Mouse (Mus musculus) gastrocnemius, postnatal 14 days (tissue): ENCODE measurements around the gene Ahrr. TPM values are rescaled to one million over a fixed set of nuclear protein-coding genes. Genes with fewer than 3 reads are reported as not detected.

Experiments used
- DNase-seq: peaks from one replicate; pipeline ENCODE4 v3.0.0; 2021; ENCODE audit warnings: mixed read lengths
- intact Hi-C: fragments of 180-260 bp; cut with DNase I; formaldehyde crosslinking; loops from one replicate; pipeline ENCODE4 v1.15.1; 2025; ENCODE audit warnings: low total_unique reads
- total RNA-seq, 2 experiments: library from RNA; stranded (reverse); gene quantifications; 2 replicates each; pipeline ENCODE4 v1.2.3; 2021

The Ahrr gene
- total RNA-seq, 2 experiments from 2014 or later, result 0.04 to 0.25 TPM

DNA sequence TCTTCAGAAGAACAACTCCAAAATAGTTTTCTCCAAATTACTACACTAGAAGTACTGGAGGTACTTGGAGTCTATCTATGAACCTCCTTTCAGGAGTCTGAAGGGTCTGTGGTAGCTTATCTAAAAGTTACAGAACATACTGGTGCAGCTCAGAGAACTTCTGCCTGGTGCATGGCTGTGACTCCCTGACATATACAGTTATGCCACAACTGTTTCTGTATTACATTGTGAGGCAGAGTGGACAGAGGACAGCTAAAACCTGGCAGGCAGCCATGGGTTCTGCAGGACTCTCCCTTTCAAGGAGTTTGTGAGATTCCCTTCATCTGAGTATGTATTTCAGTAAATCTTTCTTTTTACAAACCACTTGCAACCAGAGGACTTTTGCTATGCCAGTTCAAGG is 45.6 kb downstream of the Ahrr start:
- DNase-seq, result no peak
- intact Hi-C loops, result no loop called here

GRCm38 (mm10) chr13:74245899-74246231 is 46.3 kb downstream of the Ahrr start:
- intact Hi-C loops, result no loop called here

DNA sequence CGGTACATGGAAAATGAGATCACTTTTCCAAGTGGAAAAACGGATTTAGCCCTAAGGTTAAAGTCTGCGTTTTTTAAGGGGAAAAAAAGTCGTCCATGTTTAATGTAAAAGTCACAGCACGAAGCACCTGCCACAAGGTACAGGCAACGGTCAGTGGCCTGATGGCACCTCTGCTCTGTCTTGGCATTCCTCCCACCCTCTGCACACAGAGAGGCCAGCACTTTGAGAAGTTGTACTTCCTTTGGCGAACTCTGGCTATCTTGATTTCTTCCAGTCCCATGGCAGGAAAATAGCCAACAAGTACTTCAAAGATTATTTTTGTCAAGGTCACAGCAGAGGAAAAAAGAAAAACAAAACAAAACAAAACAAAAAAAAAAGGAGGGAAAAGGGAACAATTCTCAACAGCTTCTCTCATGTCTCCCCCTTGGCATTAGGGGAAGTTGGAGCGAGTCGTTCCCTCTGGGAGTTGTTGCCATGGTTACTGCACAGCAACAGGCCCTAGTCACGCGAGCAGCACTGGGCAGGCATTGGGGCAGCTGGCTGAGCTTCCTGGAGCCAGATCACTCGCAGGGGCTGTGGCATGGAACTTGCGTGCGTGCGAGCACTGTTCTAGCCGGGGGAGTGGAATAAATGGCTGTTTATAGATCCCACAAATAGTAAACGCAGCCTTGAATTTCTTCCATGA is 46.8 kb downstream of the Ahrr start:
- intact Hi-C loops, result no loop called here
- DNase-seq, result peak; percentile 69

More at GRCm38 (mm10) chr13:74245899-74246231, 46.3 kb downstream of the Ahrr start:
- DNase-seq, result no peak

DNA sequence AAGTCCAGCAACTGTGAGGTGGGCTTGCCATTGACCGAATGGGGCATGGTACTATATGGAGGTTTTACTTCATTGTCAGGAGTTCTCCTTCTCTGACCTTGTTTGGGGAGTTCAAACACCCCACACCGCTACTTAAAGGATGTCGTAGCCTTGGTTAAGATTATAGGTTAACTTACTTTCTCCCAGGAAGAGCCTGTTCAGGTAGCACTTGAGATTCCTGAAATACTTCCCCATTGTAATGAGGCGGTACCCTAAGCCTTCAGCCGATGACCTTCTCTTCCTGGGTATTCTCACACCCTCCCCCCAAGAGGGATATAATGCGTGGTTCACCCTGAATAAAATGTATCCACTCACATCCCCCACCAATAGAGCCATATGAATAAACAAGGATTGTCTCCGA is 54.6 kb downstream of the Ahrr start:
- intact Hi-C loops, result no loop called here

GRCm38 (mm10) chr13:74220659-74221058 is 71.5 kb downstream of the Ahrr start:
- intact Hi-C loops, result no loop called here
- no peak for DNase-seq

More for the DNA sequence above, 54.6 kb downstream of the Ahrr start:
- no peak for DNase-seq

DNA sequence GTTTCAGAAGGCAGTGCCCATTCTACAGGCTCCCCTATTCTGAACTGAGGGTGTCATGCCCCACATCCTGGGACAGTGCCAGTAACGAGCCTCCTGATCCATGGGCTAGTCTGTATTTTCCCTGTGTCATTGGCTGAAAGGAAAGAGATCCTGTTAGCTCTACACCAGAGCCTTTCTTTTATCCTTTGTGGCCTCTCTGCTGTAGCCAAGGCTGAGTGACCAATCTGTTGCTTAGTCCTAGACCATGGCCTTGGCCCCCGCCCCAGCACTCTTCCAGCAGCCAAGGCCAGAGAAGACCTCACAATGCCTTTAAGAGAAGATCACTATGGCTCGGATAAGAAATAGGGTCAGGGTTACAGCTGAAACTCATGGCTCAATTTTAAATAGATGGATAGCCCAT is 73.7 kb downstream of the Ahrr start:
- DNase-seq, result no peak
- intact Hi-C loops, result no loop called here

- intact Hi-C loops, result no loop called here
- DNase-seq, result no peak
Observed at GRCm38 (mm10) chr13:74208986-74209345, 83.2 kb downstream of the Ahrr start.

DNA sequence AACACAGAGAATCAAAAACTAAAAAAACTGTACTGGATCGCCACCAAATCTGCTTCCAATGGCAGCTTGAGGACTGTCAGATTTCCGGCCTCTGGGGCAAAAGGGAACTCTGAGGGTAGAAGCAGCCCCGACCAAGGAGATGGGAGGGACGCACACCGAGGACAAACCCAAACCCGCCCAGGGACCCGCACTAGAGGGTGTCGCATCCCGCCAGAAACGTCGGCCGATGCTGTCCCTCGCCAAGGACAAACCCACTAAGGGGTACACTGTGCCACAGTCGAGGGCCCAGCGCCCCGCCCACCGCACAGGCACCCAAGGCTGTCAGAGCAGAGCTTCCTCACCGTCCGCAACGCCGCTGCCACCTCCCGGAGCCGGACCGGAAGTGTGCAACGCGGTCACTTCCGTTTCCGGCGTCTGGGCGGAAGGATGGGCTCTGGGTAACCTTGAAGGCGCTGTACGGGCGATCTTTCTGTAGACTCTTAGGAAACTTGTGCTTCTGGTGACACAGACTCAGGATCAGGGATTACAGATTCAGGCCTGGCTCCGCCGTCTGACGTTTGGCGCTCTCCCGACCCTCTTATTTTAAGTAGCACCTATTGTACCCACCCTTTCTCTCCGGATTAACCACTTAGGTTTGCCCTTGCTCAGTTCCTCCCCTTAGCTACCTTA is 83.7 kb downstream of the Ahrr start, which contains the start of gene Exoc3:
Exoc3 (minus strand) TSS at position 416 of the 669 bp plus-strand sequence.
- intact Hi-C loops, result no loop called here
- peak; percentile 91 for DNase-seq

DNA sequence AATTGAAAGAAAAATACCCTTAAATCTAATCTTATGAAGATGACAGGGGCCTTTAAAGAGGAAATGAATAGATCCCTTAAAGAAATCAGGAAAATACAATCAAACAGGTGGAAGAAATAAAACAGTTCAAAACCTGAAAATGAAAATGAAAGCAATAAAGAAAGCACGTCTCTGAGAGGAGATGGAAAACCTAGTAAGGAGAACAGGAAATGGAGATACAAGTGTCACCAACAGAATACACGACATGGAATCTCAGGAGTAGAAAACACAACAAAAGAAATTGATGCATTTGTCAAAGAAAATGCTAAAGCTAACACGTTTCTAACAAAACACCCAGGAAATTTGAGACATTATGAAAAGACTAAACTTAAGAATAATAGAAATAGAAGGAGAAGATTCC is 95.7 kb downstream of the Ahrr start:
- no peak for DNase-seq
- intact Hi-C loops, result no loop called here

- intact Hi-C loops, result loop anchor here (5.0 kb wide), 1 partner anchor 110 kb away; no protein-coding TSS in a partner anchor
- no peak for DNase-seq
Observed at GRCm38 (mm10) chr13:74192613-74193012, 99.5 kb downstream of the Ahrr start.

DNA sequence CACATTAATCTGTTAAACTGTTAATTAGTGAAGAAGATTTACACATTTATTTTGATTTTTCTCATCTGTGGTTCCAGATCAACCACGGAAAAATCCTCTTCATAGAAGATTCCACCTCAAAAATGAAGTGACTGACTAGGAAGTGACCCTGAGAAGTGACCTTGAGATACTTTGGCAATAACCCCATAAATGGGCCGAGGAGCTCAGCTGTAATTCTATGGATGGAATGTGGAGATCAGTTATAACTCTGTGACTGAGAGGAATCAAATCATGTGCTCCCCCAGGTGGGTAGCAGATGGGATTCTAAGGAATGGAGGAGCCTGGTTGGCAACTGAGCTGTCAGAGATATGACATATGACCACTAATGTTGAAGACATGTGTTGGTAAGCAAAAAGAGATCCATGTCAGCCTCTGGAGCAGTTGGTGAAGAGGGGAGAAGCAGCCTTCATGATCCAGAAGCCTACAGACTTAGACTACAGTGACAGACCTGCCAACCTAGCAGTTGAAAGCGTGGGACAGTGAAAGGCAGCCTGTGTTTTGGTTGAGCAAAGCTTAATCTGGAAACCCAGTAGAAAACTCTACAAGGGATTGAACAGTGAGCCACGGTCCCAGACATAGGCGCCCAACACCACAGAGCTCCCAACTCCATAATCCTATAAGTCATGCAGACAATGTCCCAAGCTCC is 109.0 kb downstream of the Ahrr start:
- intact Hi-C loops, result no loop called here
- no peak for DNase-seq

- intact Hi-C loops, result no loop called here
- DNase-seq, result no peak
Observed at GRCm38 (mm10) chr13:74172036-74172435, 120.1 kb downstream of the Ahrr start.

- intact Hi-C loops, result no loop called here
- no peak for DNase-seq
Observed at GRCm38 (mm10) chr13:74169446-74170164, 122.5 kb downstream of the Ahrr start.

DNA sequence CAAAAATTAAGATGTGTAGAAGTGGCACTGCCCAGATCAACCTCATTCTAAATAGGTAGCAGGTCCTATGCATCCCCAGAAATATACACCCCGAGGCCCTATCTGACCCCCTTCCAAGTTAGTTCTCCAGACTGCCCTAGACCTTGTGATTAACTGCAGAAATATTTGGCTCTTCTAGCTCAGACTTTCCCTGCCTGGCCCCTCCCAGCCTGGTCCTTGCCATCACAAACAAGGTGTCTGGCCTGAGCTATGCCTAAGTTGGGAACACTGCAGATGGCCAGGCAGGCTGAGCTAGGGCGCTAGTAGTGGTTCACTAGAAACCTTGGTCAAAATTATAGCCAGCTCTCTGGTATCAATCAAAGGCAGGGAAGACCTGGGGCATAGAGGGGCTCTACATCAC is 124.6 kb downstream of the Ahrr start:
- no peak for DNase-seq
- intact Hi-C loops, result no loop called here

GRCm38 (mm10) chr13:74167057-74167413 is 125.1 kb downstream of the Ahrr start:
- intact Hi-C loops, result no loop called here
- no peak for DNase-seq

GRCm38 (mm10) chr13:74166348-74167056 is 125.6 kb downstream of the Ahrr start:
- intact Hi-C loops, result no loop called here

More at GRCm38 (mm10) chr13:74166348-74167056, 125.6 kb downstream of the Ahrr start:
- peak; percentile 41 for DNase-seq
